Mouse (Mus musculus): Measurements from ENCODE around the gene Il1rl2. TPM values are rescaled to one million over a fixed set of nuclear protein-coding genes. Genes with fewer than 3 reads are reported as not detected.

Gene Il1rl2
- polyA plus RNA-seq, 1 experiment from 2014 or later: 7.7 TPM

DNA sequence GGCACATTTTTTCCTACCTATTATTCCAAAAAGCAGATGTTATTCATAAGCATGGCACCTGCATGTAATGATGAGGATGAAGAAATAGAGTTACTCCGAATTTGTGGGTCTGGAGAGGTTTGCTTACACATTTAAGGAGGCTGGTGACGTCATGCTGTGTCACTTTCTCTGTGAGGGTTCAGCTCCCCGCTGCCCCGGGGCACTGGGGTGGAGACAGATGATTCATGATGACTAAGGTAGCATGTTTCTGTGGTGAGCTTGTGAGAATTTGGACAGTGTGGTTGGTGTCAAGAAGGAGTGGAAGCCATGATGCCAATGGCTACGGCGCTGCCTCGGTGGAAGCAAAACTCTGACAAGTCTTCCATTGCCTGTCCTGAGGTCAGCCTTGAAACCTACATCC lies 68.8 kb downstream of the Il1rl2 start:
- no peaks in the 10 kb centered on the region for H3K4me1 ChIP-seq (ENCODE audit: insufficient read depth)
- no peak overlapping the region for H3K27ac ChIP-seq (ENCODE audit: low read depth)
- no peak for ATAC-seq (ENCODE audit: insufficient read depth)
- H3K4me3 ChIP-seq (ENCODE audit: low read depth, low read length): no peak overlapping the region
- H3K27me3 ChIP-seq (ENCODE audit: insufficient read depth, low read length): no peaks in the 10 kb centered on the region
- H3K9me3 ChIP-seq (ENCODE audit: low read depth, low read length): no peaks in the 10 kb centered on the region
- 82% methylated on average over 7 of the region's 7 CpGs for WGBS
- H3K4me2 ChIP-seq: no peak overlapping the region
- no peak overlapping the region for H3K9ac ChIP-seq
- no peak for DNase-seq
- TF ChIP-seq CTCF (IDR thresholded peaks at IDR 0.05; ENCODE audit: low read depth): no peak
- no peaks in the 10 kb centered on the region for H3K36me3 ChIP-seq (ENCODE audit: insufficient read depth)

DNA sequence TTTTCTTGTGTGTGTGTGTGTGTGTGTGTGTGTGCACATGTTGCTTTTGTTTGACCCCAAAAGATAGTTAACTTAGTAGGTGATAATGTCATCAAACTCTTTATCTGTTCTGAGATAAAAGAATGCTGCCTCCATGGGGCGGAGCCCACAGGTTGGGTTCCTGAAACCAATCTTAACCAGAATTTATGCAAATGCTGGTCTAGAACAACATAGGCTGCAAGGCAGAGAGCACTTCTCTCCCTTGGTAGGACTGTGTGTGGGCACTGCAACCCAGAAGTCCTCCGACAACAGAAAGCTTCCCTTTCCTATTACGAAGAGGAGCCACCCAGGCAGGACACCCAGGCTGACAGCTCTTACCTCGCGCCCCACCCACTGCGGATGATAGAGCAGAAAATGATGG lies 75.2 kb downstream of the Il1rl2 start:
- no peak overlapping the region for H3K9ac ChIP-seq
- WGBS: 84% methylated on average over 6 of the region's 6 CpGs
- H3K4me1 ChIP-seq (ENCODE audit: insufficient read depth): no peaks in the 10 kb centered on the region
- no peak overlapping the region for H3K27ac ChIP-seq (ENCODE audit: low read depth)
- no peak overlapping the region for H3K4me3 ChIP-seq (ENCODE audit: low read depth, low read length)
- DNase-seq (no peak), ATAC-seq (ENCODE audit: insufficient read depth) (no peak)
- H3K27me3 ChIP-seq (ENCODE audit: insufficient read depth, low read length): no peaks in the 10 kb centered on the region
- no peaks in the 10 kb centered on the region for H3K9me3 ChIP-seq (ENCODE audit: low read depth, low read length)
- H3K4me2 ChIP-seq: no peak overlapping the region
- no peak for TF ChIP-seq CTCF (IDR thresholded peaks at IDR 0.05; ENCODE audit: low read depth)
- H3K36me3 ChIP-seq (ENCODE audit: insufficient read depth): no peaks in the 10 kb centered on the region

DNA sequence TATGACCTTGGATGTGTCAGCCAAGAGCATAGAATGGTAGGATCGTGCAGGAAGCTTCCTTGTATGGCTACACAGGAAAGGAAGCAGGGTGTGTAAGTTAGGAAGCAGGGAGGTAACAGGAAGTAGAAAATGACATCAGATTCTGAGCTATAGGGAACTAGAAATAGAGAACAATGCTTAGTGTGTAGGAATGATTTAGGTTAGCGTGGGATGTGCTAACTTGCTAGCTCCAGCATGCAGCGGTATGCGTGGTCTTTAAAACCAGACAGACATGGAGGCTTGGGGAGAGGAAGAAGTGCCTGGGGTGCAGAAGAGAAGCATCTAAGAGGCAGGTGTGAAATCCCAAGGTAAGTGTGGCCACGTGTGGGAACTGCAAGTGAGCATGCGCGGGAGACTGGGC lies 80.3 kb downstream of the Il1rl2 start:
- Histone ChIP-seq H3K27me3 (ENCODE audit: insufficient read depth, low read length) (no peaks in the 10 kb centered on the region), H3K4me1 (ENCODE audit: insufficient read depth) (no peaks in the 10 kb centered on the region), H3K4me2 (no peak overlapping the region), H3K36me3 (ENCODE audit: insufficient read depth) (no peaks in the 10 kb centered on the region), H3K4me3 (ENCODE audit: low read depth, low read length) (no peak overlapping the region), H3K27ac (ENCODE audit: low read depth) (no peak overlapping the region), H3K9ac (no peak overlapping the region), H3K9me3 (ENCODE audit: low read depth, low read length) (no peaks in the 10 kb centered on the region)
- no peak for TF ChIP-seq CTCF (IDR thresholded peaks at IDR 0.05; ENCODE audit: low read depth)
- ATAC-seq (ENCODE audit: insufficient read depth) (no peak), DNase-seq (no peak)
- WGBS: 74% methylated on average over 7 of the region's 7 CpGs

DNA sequence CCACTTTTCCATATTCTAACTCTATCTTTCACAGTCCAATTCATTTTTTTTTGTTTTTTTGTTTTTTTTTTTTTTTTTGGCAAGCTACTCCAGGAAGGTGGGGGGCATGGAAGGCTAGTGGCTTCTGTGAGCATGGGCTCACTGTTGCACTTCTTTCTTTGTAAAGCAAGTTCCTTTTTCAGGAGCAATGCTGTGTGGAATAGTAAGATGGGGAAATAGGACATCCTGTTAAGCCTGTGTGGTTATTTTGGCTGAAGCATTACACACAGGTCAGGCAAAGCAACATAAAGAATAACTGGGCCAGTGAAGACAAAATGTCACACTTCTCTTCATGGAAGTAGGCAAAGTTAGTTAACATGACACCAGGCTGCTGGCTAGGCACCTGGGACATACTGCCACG lies 85.5 kb downstream of the Il1rl2 start:
- no peak overlapping the region for H3K27ac ChIP-seq (ENCODE audit: low read depth)
- no peak overlapping the region for H3K4me3 ChIP-seq (ENCODE audit: low read depth, low read length)
- no peaks in the 10 kb centered on the region for H3K9me3 ChIP-seq (ENCODE audit: low read depth, low read length)
- ATAC-seq (ENCODE audit: insufficient read depth) (no peak), DNase-seq (no peak)
- H3K4me2 ChIP-seq: no peak overlapping the region
- H3K4me1 ChIP-seq (ENCODE audit: insufficient read depth): no peaks in the 10 kb centered on the region
- H3K9ac ChIP-seq: no peak overlapping the region
- H3K27me3 ChIP-seq (ENCODE audit: insufficient read depth, low read length): no peaks in the 10 kb centered on the region
- no peaks in the 10 kb centered on the region for H3K36me3 ChIP-seq (ENCODE audit: insufficient read depth)
- 50% methylated on average over 1 of the region's 1 CpGs for WGBS
- TF ChIP-seq CTCF (IDR thresholded peaks at IDR 0.05; ENCODE audit: low read depth): no peak

DNA sequence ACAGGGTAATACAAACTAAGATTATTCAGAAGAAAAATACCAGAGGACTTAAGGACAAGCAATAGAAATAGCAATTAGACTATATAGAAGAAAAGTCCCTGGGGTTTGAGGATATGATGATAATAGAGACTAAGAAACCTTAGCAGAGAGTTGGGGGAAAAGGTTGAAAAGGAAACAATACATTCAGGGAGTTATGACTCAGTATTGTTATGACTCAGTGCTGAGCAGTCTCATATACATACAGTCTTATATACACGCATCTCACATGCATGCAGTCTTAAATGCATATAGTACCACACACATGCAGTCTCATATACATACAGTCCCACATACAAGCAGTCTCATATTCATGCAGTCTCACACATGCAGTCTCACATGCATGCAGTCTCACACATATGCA lies 88.6 kb downstream of the Il1rl2 start:
- Histone ChIP-seq H3K4me3 (ENCODE audit: low read depth, low read length) (no peak overlapping the region), H3K4me2 (no peak overlapping the region), H3K4me1 (ENCODE audit: insufficient read depth) (no peaks in the 10 kb centered on the region), H3K9me3 (ENCODE audit: low read depth, low read length) (no peaks in the 10 kb centered on the region), H3K36me3 (ENCODE audit: insufficient read depth) (no peaks in the 10 kb centered on the region), H3K27me3 (ENCODE audit: insufficient read depth, low read length) (no peaks in the 10 kb centered on the region), H3K27ac (ENCODE audit: low read depth) (no peak overlapping the region), H3K9ac (no peak overlapping the region)
- no peak for ATAC-seq (ENCODE audit: insufficient read depth)
- no peak for DNase-seq
- TF ChIP-seq CTCF (IDR thresholded peaks at IDR 0.05; ENCODE audit: low read depth): no peak
- 95% methylated on average over 1 of the region's 1 CpGs for WGBS

DNA sequence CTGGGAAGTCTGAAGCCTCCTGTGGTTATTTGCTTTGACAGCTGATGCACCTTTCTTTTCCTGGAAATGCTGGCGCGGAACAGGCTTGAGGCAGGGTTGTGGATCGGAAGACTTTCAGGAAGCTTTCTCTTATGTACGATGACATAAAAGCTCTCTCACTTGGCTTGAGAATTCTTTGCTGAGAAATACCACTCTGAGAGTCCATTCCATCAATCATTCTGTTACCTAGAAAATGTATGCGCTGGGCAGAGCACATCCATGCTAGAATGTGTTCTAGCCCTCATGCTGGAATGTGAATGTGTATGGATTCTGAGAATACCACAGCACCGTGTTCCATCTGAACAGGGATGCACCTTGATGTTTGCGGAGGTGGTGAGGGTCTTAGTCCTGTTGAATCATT lies 89.9 kb downstream of the Il1rl2 start:
- WGBS: 69% methylated on average over 7 of the region's 7 CpGs
- ATAC-seq (ENCODE audit: insufficient read depth) (no peak), DNase-seq (no peak)
- no peak overlapping the region for H3K4me2 ChIP-seq
- TF ChIP-seq CTCF (IDR thresholded peaks at IDR 0.05; ENCODE audit: low read depth): no peak
- H3K4me3 ChIP-seq (ENCODE audit: low read depth, low read length): no peak overlapping the region
- H3K27ac ChIP-seq (ENCODE audit: low read depth): no peak overlapping the region
- no peaks in the 10 kb centered on the region for H3K4me1 ChIP-seq (ENCODE audit: insufficient read depth)
- H3K27me3 ChIP-seq (ENCODE audit: insufficient read depth, low read length): no peaks in the 10 kb centered on the region
- no peaks in the 10 kb centered on the region for H3K9me3 ChIP-seq (ENCODE audit: low read depth, low read length)
- H3K36me3 ChIP-seq (ENCODE audit: insufficient read depth): no peaks in the 10 kb centered on the region
- no peak overlapping the region for H3K9ac ChIP-seq

DNA sequence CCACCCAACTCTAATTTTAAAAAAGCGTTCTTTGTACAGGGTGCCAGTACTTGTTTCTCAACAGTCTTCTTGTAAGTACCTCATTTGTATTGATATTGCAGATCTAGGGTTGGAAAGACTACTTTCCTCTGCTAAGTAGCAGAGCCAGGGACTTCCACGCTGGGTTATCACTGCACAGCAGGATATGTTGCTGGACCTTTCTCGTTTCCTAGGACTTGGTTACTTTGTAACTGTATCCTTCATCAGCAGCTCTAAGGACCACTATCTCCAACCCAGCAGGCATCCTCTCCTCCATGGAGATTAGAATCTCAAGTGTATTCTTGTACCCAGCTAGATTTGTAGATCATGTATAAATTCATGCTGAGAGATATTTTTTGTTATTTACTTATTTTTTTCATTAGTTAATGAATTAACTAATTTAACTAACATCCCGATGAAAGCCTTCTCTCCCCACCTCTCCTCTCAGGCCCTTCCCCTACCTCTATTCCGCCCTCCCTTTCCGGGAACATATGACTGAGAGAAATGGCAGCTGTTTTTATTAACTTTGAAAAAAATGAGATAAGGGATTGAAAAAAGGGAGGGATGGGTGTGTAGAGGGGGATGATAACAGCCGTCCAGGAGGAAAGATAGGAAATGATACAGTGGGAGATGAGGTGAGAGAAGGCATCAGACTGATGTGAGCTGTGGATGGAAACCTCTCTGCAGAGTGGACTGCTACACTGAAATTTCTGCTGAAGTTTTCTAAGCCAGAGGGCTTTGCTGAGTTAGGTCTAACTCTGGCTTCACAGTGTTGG lies 90.7 kb downstream of the Il1rl2 start:
- Histone ChIP-seq H3K27me3 (ENCODE audit: insufficient read depth, low read length) (no peaks in the 10 kb centered on the region), H3K4me2 (no peak overlapping the region), H3K9ac (no peak overlapping the region), H3K9me3 (ENCODE audit: low read depth, low read length) (no peaks in the 10 kb centered on the region), H3K4me3 (ENCODE audit: low read depth, low read length) (no peak overlapping the region), H3K4me1 (ENCODE audit: insufficient read depth) (no peaks in the 10 kb centered on the region), H3K36me3 (ENCODE audit: insufficient read depth) (no peaks in the 10 kb centered on the region), H3K27ac (ENCODE audit: low read depth) (no peak overlapping the region)
- no peak for TF ChIP-seq CTCF (IDR thresholded peaks at IDR 0.05; ENCODE audit: low read depth)
- WGBS: 38% methylated on average over 7 of the region's 7 CpGs
- ATAC-seq (ENCODE audit: insufficient read depth) (no peak), DNase-seq (no peak)
